Mouse (Mus musculus) midbrain, postnatal 0 days (tissue): ENCODE data around the gene 1700018B08Rik. TPM values are rescaled to one million over a fixed set of nuclear protein-coding genes. Genes with fewer than 3 reads are reported as not detected.

Experiments
- ATAC-seq: fragments of 200-750 bp; cut with Nextera tagmentation; 2 replicates; pipeline ENCODE4 v1.8.0; 2017; ENCODE audit warnings: moderate number of reproducible peaks, mild to moderate bottlenecking, moderate TSS enrichment, moderate library complexity; ENCODE audit not compliant: low FRiP score
- DNase-seq: peaks from one replicate; pipeline ENCODE4 v3.0.0-alpha.2; 2015; ENCODE audit warnings: low spot score
- H3K27ac ChIP-seq: fragments of 300-500 bp; sonication (generic); 2 replicates; pipeline ENCODE4 v1.5.1; 2014; ENCODE audit warnings: low read depth, mild to moderate bottlenecking, low read length, mixed read lengths
- H3K27me3 ChIP-seq: fragments of 300-500 bp; sonication (generic); 2 replicates; pipeline ENCODE4 v1.6.1; 2014; ENCODE audit warnings: low read length, control low read depth, mixed read lengths; ENCODE audit not compliant: insufficient read depth
- H3K36me3 ChIP-seq: fragments of 300-500 bp; sonication (generic); 2 replicates; pipeline ENCODE4 v1.6.1; 2014; ENCODE audit warnings: low read length, control low read depth, mixed read lengths; ENCODE audit not compliant: insufficient read depth
- H3K4me1 ChIP-seq: fragments of 300-500 bp; sonication (generic); 2 replicates; pipeline ENCODE4 v1.6.1; 2014; ENCODE audit warnings: mild to moderate bottlenecking, control low read depth, antibody characterized with exemption, low read length, mixed read lengths; ENCODE audit not compliant: insufficient read depth
- H3K4me2 ChIP-seq: fragments of 300-500 bp; sonication (generic); 2 replicates; pipeline ENCODE4 v1.6.1; 2014; ENCODE audit warnings: low read depth, mild to moderate bottlenecking, low read length, mixed read lengths; ENCODE audit not compliant: poor library complexity, severe bottlenecking
- H3K4me3 ChIP-seq: fragments of 300-500 bp; sonication (generic); 2 replicates; pipeline ENCODE4 v1.5.1; 2014; ENCODE audit warnings: low read depth, mild to moderate bottlenecking, low read length, moderate library complexity
- H3K9ac ChIP-seq: fragments of 300-500 bp; sonication (generic); replicated peaks from 2 replicates; pipeline ENCODE4 v1.6.1; 2014; ENCODE audit warnings: mild to moderate bottlenecking, low read length, moderate library complexity, mixed read lengths; ENCODE audit not compliant: poor library complexity, severe bottlenecking
- H3K9me3 ChIP-seq: fragments of 300-500 bp; sonication (generic); 2 replicates; pipeline ENCODE4 v1.6.1; 2016; ENCODE audit warnings: low read length, control low read depth
- CTCF ChIP-seq: IDR thresholded peaks from 2 replicates; pipeline ENCODE4 v1.5.1; 2016; ENCODE audit warnings: antibody characterized with exemption, mild to moderate bottlenecking
- WGBS: fragments of 180-500 bp; shearing (Covaris S2); extraction: QIAGEN DNeasy Blood & Tissue Kit; methylation state at CpG from one replicate; pipeline ENCODE4 v1.1.7; 2014; 5-methylcytosine and 5-hydroxymethylcytosine counted together
- polyA plus RNA-seq: library from polyadenylated mRNA; unstranded; fragments of >200 nt; fragmentation: Nextera tagmentation; extraction: Ambion mirVana; gene quantifications from 2 replicates; pipeline ENCODE4 v1.2.1, GENCODE M21; 2015
- total RNA-seq: library from RNA; depleted of rRNA; stranded (reverse); fragments of >200 nt; gene quantifications from 2 replicates; pipeline ENCODE4 v1.2.3, GENCODE M21; 2014

Gene 1700018B08Rik
- total and polyA plus RNA-seq, 2 experiments from 2014 or later = not detected

DNA sequence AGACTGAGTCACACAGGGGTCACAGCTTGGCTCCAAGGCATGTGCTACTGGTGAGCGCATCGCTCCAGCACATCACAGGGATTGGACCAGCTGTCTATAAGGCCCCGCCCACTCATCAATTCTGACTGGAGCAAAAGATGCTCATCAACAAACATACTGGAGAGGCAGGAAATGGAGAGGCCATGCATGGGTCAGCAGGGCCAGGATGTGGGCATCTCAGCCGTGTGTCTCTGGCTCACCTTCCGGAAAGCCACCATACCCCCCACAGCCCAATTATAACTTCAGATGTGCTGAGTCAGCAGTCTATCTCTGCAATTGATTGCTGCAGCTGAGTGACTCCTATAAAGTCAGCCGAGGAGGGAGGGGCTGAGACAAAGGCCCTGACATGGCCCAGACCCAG lies 24.2 kb upstream of the 1700018B08Rik start:
- H3K36me3 ChIP-seq = peaks cover 10% of the 10 kb centered on the region; the same call in 1 of the 2 replicates
- H3K4me3 ChIP-seq = no peak overlapping the region
- WGBS = 81% methylated on average over 6 of the region's 6 CpGs
- H3K9ac ChIP-seq = no peak overlapping the region
- no peaks in the 10 kb centered on the region for H3K27me3 ChIP-seq
- DNase-seq (no peak), ATAC-seq (no peak)
- no peaks in the 10 kb centered on the region for H3K4me1 ChIP-seq
- H3K27ac ChIP-seq = no peak overlapping the region
- no peak overlapping the region for H3K4me2 ChIP-seq
- H3K9me3 ChIP-seq = no peaks in the 10 kb centered on the region
- no peak for TF ChIP-seq CTCF

DNA sequence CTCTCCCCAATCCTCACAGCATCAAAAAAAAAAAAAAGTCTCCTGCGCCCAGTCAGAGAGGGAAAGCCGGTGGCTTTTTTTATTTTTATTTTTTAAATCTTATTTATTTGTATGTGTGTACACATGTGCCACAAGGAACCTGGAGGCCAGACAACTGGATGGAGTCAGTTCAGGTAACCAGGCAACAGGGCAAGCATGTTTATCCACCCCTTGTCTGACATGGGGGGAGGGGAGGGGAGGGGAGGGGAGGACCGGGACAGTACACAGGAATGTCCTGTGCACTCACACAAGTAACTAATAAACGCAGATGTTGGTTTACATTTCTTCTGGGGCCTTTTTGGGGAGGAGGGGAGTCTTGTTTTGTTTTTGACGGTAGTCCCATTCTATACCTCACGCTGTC lies 19.6 kb upstream of the 1700018B08Rik start:
- Histone ChIP-seq H3K27me3 (no peaks in the 10 kb centered on the region), H3K4me2 (no peak overlapping the region), H3K4me3 (no peak overlapping the region), H3K4me1 (no peaks in the 10 kb centered on the region), H3K9ac (no peak overlapping the region), H3K9me3 (no peaks in the 10 kb centered on the region), H3K27ac (no peak overlapping the region), H3K36me3 (peaks cover 24% of the 10 kb centered on the region)
- DNase-seq (no peak), ATAC-seq (no peak)
- no peak for TF ChIP-seq CTCF
- WGBS = 54% methylated on average over 6 of the region's 6 CpGs

DNA sequence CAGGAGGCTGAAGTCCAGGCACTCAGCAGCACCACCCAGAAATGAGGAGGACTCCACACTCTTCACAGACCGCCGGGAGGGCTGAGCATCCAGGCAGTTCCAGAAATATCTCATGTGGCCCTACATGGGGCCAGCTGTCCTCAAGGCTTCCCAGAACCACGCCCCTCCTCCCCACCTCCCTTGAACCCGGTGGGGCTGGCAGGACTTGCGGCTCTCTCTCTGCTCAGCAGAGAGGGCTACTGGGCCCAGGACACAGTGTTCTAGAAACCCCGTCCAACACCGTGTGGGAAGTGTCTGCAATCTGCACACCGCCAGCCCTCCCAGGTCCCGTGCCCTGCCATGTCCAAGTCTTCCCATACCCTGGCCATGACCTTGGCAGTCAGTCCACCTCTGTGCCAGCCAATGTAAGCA lies 18.8 kb upstream of the 1700018B08Rik start:
- no peak overlapping the region for H3K4me3 ChIP-seq
- TF ChIP-seq CTCF = no peak
- no peak for ATAC-seq

GRCm38 (mm10) chr8:121561636-121562345 lies 17.7 kb upstream of the 1700018B08Rik start:
- ATAC-seq (no peak), DNase-seq (no peak)
- Histone ChIP-seq H3K36me3 (peaks cover 30% of the 10 kb centered on the region), H3K4me2 (no peak overlapping the region), H3K9me3 (no peaks in the 10 kb centered on the region), H3K27me3 (no peaks in the 10 kb centered on the region), H3K9ac (no peak overlapping the region), H3K4me3 (no peak overlapping the region), H3K27ac (no peak overlapping the region), H3K4me1 (no peaks in the 10 kb centered on the region)
- TF ChIP-seq CTCF = no peak
- WGBS = 86% methylated on average over 15 of the region's 16 CpGs

More for the DNA sequence above, 18.8 kb upstream of the 1700018B08Rik start:
- WGBS = 78% methylated on average over 9 of the region's 9 CpGs
- H3K9me3 ChIP-seq = no peaks in the 10 kb centered on the region
- DNase-seq = no peak
- H3K27me3 ChIP-seq = no peaks in the 10 kb centered on the region
- peaks cover 30% of the 10 kb centered on the region for H3K36me3 ChIP-seq
- H3K27ac ChIP-seq = no peak overlapping the region
- no peaks in the 10 kb centered on the region for H3K4me1 ChIP-seq
- no peak overlapping the region for H3K9ac ChIP-seq
- no peak overlapping the region for H3K4me2 ChIP-seq

DNA sequence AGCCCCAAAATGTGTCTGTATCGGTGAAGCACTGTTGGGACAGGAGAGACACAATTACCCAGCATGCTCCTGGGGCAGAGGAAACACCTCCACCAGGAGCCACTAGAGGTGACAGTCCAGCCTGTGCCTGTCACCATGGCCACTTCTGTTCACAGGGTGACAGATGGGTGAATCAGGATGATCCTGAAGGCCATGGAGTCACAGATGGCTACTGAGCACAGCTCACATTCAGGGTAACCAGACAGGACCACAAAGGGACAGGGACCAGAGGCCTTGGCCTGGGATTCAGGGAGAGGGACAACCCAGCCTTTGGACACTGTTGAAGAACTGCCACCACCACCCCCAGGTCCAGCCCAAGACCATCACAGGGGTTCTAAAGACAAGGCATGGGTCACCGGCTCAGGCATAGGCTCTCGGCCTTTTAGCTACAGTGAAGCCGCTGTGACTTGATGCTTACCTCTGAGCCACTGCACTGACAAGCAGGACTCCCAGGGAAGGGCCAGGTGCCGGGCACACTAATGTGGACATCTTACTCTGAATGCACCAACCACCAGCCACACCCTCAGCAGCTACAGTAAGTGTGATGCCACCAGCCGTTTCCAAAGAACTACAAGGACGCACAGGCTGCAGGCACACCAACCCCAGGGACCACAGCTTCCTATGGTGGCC lies 16.4 kb upstream of the 1700018B08Rik start:
- ATAC-seq (no peak), DNase-seq (no peak)
- 92% methylated on average over 7 of the region's 7 CpGs for WGBS
- Histone ChIP-seq H3K4me1 (no peaks in the 10 kb centered on the region), H3K27me3 (no peaks in the 10 kb centered on the region), H3K9me3 (no peaks in the 10 kb centered on the region), H3K27ac (no peak overlapping the region), H3K4me3 (no peak overlapping the region), H3K4me2 (no peak overlapping the region), H3K9ac (no peak overlapping the region), H3K36me3 (peaks cover 32% of the 10 kb centered on the region)
- TF ChIP-seq CTCF = no peak

- ATAC-seq (no peak), DNase-seq (no peak)
- H3K4me3 ChIP-seq = no peak overlapping the region
- H3K4me1 ChIP-seq = no peaks in the 10 kb centered on the region
- TF ChIP-seq CTCF = no peak
- H3K36me3 ChIP-seq = peaks cover 29% of the 10 kb centered on the region
- no peak overlapping the region for H3K9ac ChIP-seq
- H3K27ac ChIP-seq = no peak overlapping the region
- H3K27me3 ChIP-seq = no peaks in the 10 kb centered on the region
- no peak overlapping the region for H3K4me2 ChIP-seq
- 94% methylated on average over 12 of the region's 12 CpGs for WGBS
- H3K9me3 ChIP-seq = no peaks in the 10 kb centered on the region
Measured at GRCm38 (mm10) chr8:121559801-121560200, 15.7 kb upstream of the 1700018B08Rik start.
